Mouse (Mus musculus) hindbrain, embryonic 16.5 days (tissue): ENCODE measurements around the gene Cep350. TPM values are rescaled to one million over a fixed set of nuclear protein-coding genes. Genes with fewer than 3 reads are reported as not detected.
A peak's percentile ranks its signal among the peaks of the same experiment; 100 is the strongest.

Experiments used
- ATAC-seq: fragments of 200-750 bp; cut with Nextera tagmentation; 2 replicates; pipeline ENCODE4 v1.8.0; 2017; ENCODE audit warnings: moderate TSS enrichment, moderate library complexity
- H3K27ac ChIP-seq: fragments of 300-500 bp; sonication (generic); 2 replicates; pipeline ENCODE4 v1.5.1; 2014; ENCODE audit warnings: low read depth, mild to moderate bottlenecking, control low read depth, low read length, moderate library complexity
- H3K27me3 ChIP-seq: fragments of 300-500 bp; sonication (generic); replicated peaks from 2 replicates; pipeline ENCODE4 v1.6.1; 2014; ENCODE audit warnings: low read length; ENCODE audit not compliant: control insufficient read depth, insufficient read depth
- H3K36me3 ChIP-seq: fragments of 300-500 bp; sonication (generic); 2 replicates; pipeline ENCODE4 v1.6.1; 2014; ENCODE audit warnings: mild to moderate bottlenecking, low read length, moderate library complexity, mixed read lengths; ENCODE audit not compliant: control insufficient read depth, insufficient read depth
- H3K4me1 ChIP-seq: fragments of 300-500 bp; sonication (generic); 2 replicates; pipeline ENCODE4 v1.6.1; 2014; ENCODE audit warnings: low read depth, low read length; ENCODE audit not compliant: control insufficient read depth, insufficient read depth
- H3K4me2 ChIP-seq: fragments of 300-500 bp; sonication (generic); 2 replicates; pipeline ENCODE4 v1.6.1; 2014; ENCODE audit warnings: mild to moderate bottlenecking, low read length, control low read depth, moderate library complexity
- H3K4me3 ChIP-seq: fragments of 300-500 bp; sonication (generic); 2 replicates; pipeline ENCODE4 v1.5.1; 2014; ENCODE audit warnings: mild to moderate bottlenecking, low read length, control low read depth, moderate library complexity
- H3K9ac ChIP-seq: fragments of 300-500 bp; sonication (generic); 2 replicates; pipeline ENCODE4 v1.6.1; 2014; ENCODE audit warnings: low read depth, mild to moderate bottlenecking, control low read depth, low read length, moderate library complexity
- H3K9me3 ChIP-seq: fragments of 300-500 bp; sonication (generic); 2 replicates; pipeline ENCODE4 v1.6.1; 2014; ENCODE audit warnings: mild to moderate bottlenecking, low read length, moderate library complexity; ENCODE audit not compliant: control insufficient read depth
- WGBS: fragments of 180-500 bp; shearing (Covaris S2); extraction: QIAGEN DNeasy Blood & Tissue Kit; methylation state at CpG from one replicate; pipeline ENCODE4 v1.1.7; 2014; 5-methylcytosine and 5-hydroxymethylcytosine counted together
- polyA plus RNA-seq: library from polyadenylated mRNA; unstranded; fragments of >200 nt; fragmentation: Nextera tagmentation; extraction: Ambion mirVana; gene quantifications from 2 replicates; pipeline ENCODE4 v1.2.1, GENCODE M21; 2015

Gene Cep350
- polyA plus RNA-seq, 1 experiment from 2014 or later = 8.5 TPM

DNA sequence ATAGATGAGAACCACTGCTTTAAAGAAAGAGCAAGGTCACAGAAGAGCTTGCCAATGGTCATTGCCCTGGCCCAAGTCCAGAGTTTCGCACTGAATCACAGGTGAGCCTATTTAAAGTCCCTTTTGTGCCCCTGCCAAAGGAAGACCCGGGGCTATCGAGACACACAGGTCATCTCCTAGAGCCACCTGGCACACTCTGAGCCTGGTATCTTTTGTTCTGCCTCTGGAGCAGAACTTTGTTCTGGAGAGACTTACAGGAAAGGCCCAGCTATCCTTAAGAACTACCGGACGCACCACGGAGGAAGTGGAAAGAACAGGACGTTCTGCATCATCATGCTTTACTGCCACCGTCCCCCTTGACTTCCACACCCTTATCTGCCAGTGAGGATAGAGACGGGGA lies 167.4 kb downstream of the Cep350 start:
- Histone ChIP-seq H3K4me2 (no peak overlapping the region), H3K27me3 (no peaks in the 10 kb centered on the region), H3K36me3 (peaks cover 8% of the 10 kb centered on the region; the same call in 1 of the 2 replicates), H3K27ac (no peak overlapping the region), H3K9me3 (no peaks in the 10 kb centered on the region), H3K4me3 (no peak overlapping the region), H3K4me1 (peaks cover 11% of the 10 kb centered on the region; the same call in 1 of the 2 replicates), H3K9ac (no peak overlapping the region)
- no peak for ATAC-seq
- WGBS = 94% methylated on average over 9 of the region's 9 CpGs

DNA sequence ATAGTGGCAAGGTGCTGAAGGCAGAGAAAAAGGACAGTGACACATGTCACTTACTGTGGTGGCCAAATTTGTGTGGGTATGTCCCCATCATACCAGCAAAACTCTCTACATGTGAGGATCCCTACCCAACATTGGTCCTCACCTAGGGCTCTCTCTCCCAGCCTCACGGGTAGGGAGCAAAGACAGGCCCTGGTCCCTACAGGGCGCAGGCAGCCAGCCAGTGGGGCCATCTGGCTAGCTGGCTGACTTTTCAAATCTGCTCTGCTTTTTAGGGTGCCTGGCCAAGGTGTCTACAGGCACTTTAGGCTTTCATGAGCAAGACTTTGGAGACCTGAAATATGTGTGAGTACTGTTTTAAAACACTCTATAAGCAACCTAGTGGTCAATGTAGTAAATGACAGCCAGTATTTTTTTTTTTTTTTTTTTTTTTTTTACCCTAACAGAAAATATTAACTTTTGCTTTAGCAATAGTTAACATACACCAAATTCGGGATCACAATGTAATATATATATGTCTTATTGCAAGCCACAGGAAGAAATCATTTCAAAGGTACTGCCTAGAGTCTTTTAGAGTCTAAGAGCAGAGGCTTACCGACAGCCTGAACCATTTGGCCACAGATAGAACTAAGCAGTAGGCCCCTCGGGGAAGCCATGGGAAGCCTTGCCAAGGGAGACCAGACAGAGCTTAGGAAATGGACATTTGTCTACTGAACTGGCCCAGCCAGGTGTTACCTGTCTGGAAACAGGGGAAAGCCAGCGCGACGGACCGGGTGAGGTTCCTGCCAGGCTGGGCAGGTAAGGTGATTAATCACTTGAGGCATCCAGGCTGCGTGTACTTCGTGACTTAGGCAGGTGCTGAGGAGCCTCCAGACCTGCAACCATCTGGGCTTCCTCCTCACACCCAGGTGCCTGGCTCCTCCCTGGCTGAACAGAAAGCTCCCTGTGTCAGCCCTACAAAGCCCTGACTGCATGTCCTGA lies 171.8 kb downstream of the Cep350 start:
- Histone ChIP-seq H3K9me3 (no peaks in the 10 kb centered on the region), H3K9ac (no peak overlapping the region), H3K27ac (no peak overlapping the region), H3K36me3 (peaks cover 8% of the 10 kb centered on the region; the same call in 1 of the 2 replicates), H3K27me3 (no peaks in the 10 kb centered on the region), H3K4me2 (no peak overlapping the region), H3K4me1 (no peaks in the 10 kb centered on the region; the same call in 1 of the 2 replicates), H3K4me3 (no peak overlapping the region)
- 78% methylated on average over 11 of the region's 11 CpGs for WGBS
- peak; percentile 21; the same call in 1 of the 2 replicates for ATAC-seq

DNA sequence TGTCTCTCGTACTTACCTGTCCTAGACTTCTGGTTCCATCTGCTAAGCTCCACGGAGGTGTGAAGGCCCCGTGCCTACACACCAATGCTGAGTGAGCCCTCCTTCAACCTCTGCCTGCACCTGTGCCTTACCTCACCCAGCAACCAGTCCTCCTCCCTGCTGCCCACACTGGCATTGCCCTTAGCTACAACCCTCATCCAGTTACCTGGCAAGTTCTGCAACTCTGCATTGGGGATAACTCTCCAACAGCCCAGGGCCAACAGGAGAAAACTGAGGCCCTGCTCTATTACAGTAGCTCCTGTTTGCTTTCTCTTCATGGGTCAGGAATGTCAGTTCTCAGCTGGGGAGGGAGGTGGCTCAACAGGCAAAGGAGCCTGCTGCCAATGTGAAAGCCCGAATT lies 175.1 kb downstream of the Cep350 start:
- H3K36me3 ChIP-seq = peaks cover 21% of the 10 kb centered on the region; the same call in 1 of the 2 replicates

DNA sequence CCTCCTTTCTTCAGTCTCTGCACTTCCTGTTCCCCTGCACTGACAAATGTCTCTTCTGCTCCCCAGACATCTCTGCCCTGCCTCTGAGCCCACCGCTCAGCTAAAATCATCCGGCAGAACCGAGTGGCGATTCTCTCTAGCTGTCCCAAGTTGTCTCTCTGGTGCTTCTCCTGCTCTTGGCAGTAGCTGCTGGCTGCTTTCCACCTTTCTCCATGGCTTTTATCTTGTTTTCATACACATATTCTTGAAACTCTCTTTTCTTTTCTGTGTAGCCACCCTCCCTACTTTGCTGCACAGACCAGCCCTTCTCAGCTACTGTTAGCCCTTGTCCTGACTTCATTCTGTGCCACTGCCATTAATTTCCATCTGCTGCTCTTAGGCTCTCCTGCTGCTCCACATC lies 175.6 kb downstream of the Cep350 start:
- Histone ChIP-seq H3K36me3 (peaks cover 17% of the 10 kb centered on the region; the same call in 1 of the 2 replicates), H3K9me3 (no peaks in the 10 kb centered on the region), H3K9ac (no peak overlapping the region), H3K4me3 (no peak overlapping the region), H3K4me1 (no peaks in the 10 kb centered on the region; the same call in 1 of the 2 replicates), H3K27me3 (no peaks in the 10 kb centered on the region), H3K27ac (no peak overlapping the region), H3K4me2 (no peak overlapping the region)
- ATAC-seq = no peak
- WGBS = 60% methylated on average over 4 of the region's 4 CpGs

More for the DNA sequence above, 175.1 kb downstream of the Cep350 start:
- no peak overlapping the region for H3K9ac ChIP-seq
- no peaks in the 10 kb centered on the region for H3K9me3 ChIP-seq
- no peaks in the 10 kb centered on the region for H3K27me3 ChIP-seq
- H3K4me3 ChIP-seq = no peak overlapping the region
- no peak overlapping the region for H3K27ac ChIP-seq
- no peak for ATAC-seq
- H3K4me1 ChIP-seq = no peaks in the 10 kb centered on the region; the same call in 1 of the 2 replicates
- WGBS = 93% methylated on average over 4 of the region's 4 CpGs
- H3K4me2 ChIP-seq = no peak overlapping the region

DNA sequence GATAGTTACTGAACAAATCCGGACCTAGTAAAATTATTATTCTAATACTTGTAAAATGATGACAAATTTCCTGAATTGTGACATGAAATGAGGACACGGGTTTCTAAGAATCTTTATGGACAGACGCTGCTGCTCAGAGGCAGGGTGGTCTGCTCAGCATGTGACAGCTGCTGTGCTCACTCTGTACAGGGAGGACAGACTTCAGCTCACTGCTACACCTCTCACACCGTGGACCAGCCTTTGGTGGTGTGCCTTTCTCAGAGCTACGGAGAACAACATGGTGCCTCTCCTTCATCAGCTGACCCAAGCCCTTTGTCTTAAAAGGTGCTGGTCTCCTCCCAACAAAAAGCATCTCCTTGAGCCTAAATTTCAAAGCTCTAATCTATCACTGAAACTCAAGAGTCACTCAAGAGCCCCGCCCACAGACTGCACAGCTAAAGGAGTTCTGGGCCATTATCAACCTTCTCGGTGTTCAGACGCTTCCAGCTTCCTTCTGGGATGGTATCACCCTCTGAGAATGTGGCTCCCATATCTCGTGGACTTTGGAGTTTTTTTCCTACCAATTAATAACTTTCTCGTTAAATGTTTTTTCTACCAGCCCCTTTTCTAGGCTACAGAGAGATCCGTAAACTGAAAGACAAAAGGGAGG lies 176.2 kb downstream of the Cep350 start:
- ATAC-seq = no peak
- H3K9ac ChIP-seq = no peak overlapping the region
- H3K4me1 ChIP-seq = no peaks in the 10 kb centered on the region; the same call in 1 of the 2 replicates
- no peak overlapping the region for H3K4me2 ChIP-seq
- 76% methylated on average over 11 of the region's 11 CpGs for WGBS
- H3K36me3 ChIP-seq = peaks cover 17% of the 10 kb centered on the region; the same call in 1 of the 2 replicates
- H3K27ac ChIP-seq = no peak overlapping the region
- no peak overlapping the region for H3K4me3 ChIP-seq
- H3K27me3 ChIP-seq = no peaks in the 10 kb centered on the region
- H3K9me3 ChIP-seq = no peaks in the 10 kb centered on the region

DNA sequence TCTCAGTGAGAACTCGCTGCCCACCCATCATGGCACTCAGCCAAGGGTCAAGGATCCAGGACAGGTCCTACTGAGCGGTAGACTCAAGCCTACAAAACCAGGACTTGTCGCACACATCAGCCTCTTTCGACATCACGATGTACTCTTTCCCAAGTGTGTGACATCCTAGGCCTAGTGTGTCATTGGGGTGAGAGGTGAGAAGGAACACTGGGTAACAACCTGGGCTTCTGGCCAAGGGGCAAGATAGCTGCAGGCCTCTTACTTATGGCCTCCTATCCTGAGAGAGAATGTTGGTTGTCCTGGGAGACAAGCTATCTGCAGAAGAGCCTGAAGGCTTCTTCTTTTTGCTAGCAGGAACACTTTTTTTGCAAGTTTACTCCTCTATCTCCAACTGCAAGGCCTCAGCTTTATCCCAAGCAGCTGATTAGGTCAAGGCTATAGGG lies 177.2 kb downstream of the Cep350 start:
- Histone ChIP-seq H3K36me3 (peaks cover 14% of the 10 kb centered on the region; the same call in 1 of the 2 replicates), H3K9me3 (no peaks in the 10 kb centered on the region), H3K4me1 (no peaks in the 10 kb centered on the region; the same call in 1 of the 2 replicates), H3K27me3 (no peaks in the 10 kb centered on the region), H3K9ac (no peak overlapping the region), H3K4me3 (no peak overlapping the region), H3K27ac (no peak overlapping the region), H3K4me2 (no peak overlapping the region)
- 95% methylated on average over 5 of the region's 5 CpGs for WGBS
- no peak for ATAC-seq

Other genes with a start within 250 kb of the Cep350 start
- 1.7 and 2.3 TPM in 2 replicates for gene Lhx4, start 221.6 kb downstream of the Cep350 start, polyA plus RNA-seq
- 25.0 and 26.7 TPM in 2 replicates for gene Qsox1, start 160.4 kb downstream of the Cep350 start, polyA plus RNA-seq
- 63.9 and 66.4 TPM in 2 replicates for gene Tor1aip2, start 62.1 kb upstream of the Cep350 start, polyA plus RNA-seq
- gene Tor1aip1, start 63.2 kb upstream of the Cep350 start, polyA plus RNA-seq = 17.9 and 18.1 TPM in 2 replicates
- gene Fam163a, start 231.8 kb upstream of the Cep350 start, polyA plus RNA-seq = 3.7 and 4.5 TPM in 2 replicates